Mouse (Mus musculus): ENCODE results near the gene Gm45711.

Gm45711 gene

GRCm38 (mm10) chr8:104242038-104242644 lies 67.7 kb downstream of the Gm45711 start:
- no peak for DNase-seq (ENCODE audit: low read depth, low spot score)

- DNase-seq (ENCODE audit: low read depth, low spot score): no peak
These were observed 70.4 kb downstream of the Gm45711 start for GRCm38 (mm10) chr8:104239418-104239861.

GRCm38 (mm10) chr8:104234573-104234972 lies 75.3 kb downstream of the Gm45711 start:
- no peak for DNase-seq (ENCODE audit: low read depth, low spot score)

GRCm38 (mm10) chr8:104232919-104233318 lies 77.0 kb downstream of the Gm45711 start:
- DNase-seq (ENCODE audit: low read depth, low spot score): no peak

- no peak for DNase-seq (ENCODE audit: low read depth, low spot score)
These were observed 77.8 kb downstream of the Gm45711 start for GRCm38 (mm10) chr8:104232039-104232438.
